Mouse (Mus musculus): ENCODE results near the gene Ran.

The Ran gene

GRCm38 (mm10) chr5:129063792-129064087 lies 43.9 kb downstream of the Ran start:
- no peak for DNase-seq (ENCODE audit: low spot score in 2 of 2)

GRCm38 (mm10) chr5:129064186-129064585 lies 44.3 kb downstream of the Ran start:
- DNase-seq (ENCODE audit: low spot score in 2 of 2) = no peak

GRCm38 (mm10) chr5:129065301-129065700 lies 45.4 kb downstream of the Ran start:
- DNase-seq (ENCODE audit: low spot score in 2 of 2) = no peak

DNA sequence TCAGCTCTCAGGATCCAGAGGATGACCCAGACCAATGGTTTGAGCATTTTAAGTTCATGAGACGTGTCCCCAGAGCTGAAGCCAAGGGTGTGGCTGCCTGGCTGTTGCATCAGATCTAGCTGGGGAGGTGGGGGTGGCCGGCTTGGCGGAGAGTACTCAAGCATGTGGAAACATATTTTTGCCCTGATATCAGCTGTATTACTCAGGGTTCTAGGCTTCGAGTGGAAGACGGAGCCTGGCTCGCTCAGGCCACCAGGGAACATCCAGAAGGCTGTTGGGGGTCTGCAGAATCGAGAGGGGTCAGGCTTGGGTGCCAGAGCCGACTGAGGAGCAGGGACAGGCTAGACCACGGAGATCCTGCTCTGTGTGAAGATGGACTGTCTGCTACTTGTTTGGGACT lies 46.1 kb downstream of the Ran start:
- DNase-seq (ENCODE audit: low spot score in 2 of 2) = no peak

DNA sequence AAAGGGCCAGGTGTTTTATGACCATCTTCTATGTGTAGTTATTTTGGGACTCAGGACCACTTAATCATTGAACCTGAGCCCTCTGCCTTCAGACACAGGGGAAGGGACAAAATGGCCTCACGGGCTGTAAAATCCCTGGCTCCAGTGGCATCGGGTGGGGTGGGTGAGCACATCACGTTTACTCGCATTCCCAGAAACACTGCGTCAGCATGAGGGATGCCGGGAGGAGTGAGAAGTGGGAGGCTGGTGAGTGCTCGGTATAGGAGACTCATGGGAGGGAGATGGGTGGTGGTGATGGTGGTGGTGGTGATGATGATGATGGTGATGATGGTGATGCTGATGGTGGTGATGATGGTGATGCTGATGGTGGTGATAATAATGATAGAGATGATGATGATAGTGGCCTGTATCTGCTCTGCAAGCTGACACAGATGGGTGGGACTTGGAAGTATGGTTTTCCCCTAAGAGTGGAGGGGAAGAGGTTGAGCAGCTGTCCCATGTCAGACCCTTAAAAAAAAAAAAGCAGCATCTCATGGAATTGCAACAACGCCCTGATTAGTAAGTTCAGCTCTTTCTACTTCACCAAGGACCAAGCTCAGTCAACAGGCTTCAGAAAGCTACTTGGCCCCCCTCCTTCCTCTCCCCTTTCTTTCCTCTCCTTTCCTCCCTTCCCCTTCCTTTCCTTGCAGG lies 46.8 kb downstream of the Ran start:
- no peak for DNase-seq (ENCODE audit: low spot score in 2 of 2)

- DNase-seq (ENCODE audit: low spot score in 2 of 2) = no peak
These were observed 47.5 kb downstream of the Ran start for GRCm38 (mm10) chr5:129067231-129067834.

GRCm38 (mm10) chr5:129071761-129072280 lies 52.0 kb downstream of the Ran start:
- DNase-seq (ENCODE audit: low spot score in 2 of 2) = peak in 1 of 2 experiments; percentile 71

DNA sequence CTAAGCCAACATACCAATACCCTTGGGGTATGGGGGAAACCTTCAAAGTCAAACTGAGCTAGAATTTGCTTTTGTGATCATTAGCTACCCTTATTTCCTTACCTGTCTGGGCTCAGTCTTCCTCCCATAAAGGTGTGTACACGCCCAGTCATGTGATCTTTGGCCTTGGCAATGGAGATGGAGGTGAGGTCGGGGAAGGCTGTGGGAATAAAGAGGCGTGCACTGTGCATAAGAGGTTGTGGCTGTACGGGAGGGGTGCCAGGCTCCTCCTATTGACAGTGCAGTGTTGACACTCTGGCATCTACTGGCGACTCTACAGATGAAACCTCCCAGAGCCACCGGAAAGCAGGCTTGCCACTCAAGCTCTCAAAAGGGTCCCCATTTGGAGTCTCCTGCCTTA lies 53.5 kb downstream of the Ran start:
- no peak for DNase-seq (ENCODE audit: low spot score in 2 of 2)
